Mouse (Mus musculus) bone marrow, adult 2 months (tissue): ENCODE results near the gene Akt2. TPM values are rescaled to one million over a fixed set of nuclear protein-coding genes. Genes with fewer than 3 reads are reported as not detected.

Experiments used
- H3K27ac ChIP-seq: fragments of 200-500 bp; 2 replicates; pipeline ENCODE4 v1.5.1; 2012; ENCODE audit warnings: low read depth, mild to moderate bottlenecking, control low read depth, inconsistent platforms, low read length; ENCODE audit not compliant: control insufficient read depth, poor library complexity, insufficient read depth
- H3K4me1 ChIP-seq: fragments of 200-500 bp; 2 replicates; pipeline ENCODE4 v1.6.1; 2011; ENCODE audit warnings: low read length; ENCODE audit not compliant: control insufficient read depth, insufficient read depth
- H3K4me3 ChIP-seq: fragments of 200-500 bp; replicated peaks from 2 replicates; pipeline ENCODE3; 2011; ENCODE audit warnings: mild to moderate bottlenecking, low read depth, low read length, control low read depth; ENCODE audit not compliant: control insufficient read depth
- CTCF ChIP-seq: fragments of 200-500 bp; IDR thresholded peaks from 2 replicates; pipeline ENCODE4 v1.5.1; 2011; ENCODE audit warnings: low read length, control low read depth; ENCODE audit not compliant: control insufficient read depth, insufficient read depth
- POLR2A ChIP-seq: fragments of 200-500 bp; IDR thresholded peaks from 2 replicates; pipeline ENCODE4 v1.6.1; 2011; ENCODE audit warnings: low read depth, mild to moderate bottlenecking, control low read depth, low read length, borderline replicate concordance; ENCODE audit not compliant: control insufficient read depth
- WGBS: fragments of 180-500 bp; shearing (Covaris S2); methylation state at CpG from one replicate; pipeline ENCODE4 v1.1.7; 2018; 5-methylcytosine and 5-hydroxymethylcytosine counted together
- polyA plus RNA-seq: library from polyadenylated mRNA; stranded (reverse); fragments of >200 nt; gene quantifications from 2 replicates; pipeline ENCODE4 v1.2.4, GENCODE M21; 2011; ENCODE audit warnings: low replicate concordance; ENCODE audit not compliant: missing spikeins, insufficient read depth, insufficient read length

The Akt2 gene
- polyA plus RNA-seq: 44.5 and 71.2 TPM in 2 replicates

DNA sequence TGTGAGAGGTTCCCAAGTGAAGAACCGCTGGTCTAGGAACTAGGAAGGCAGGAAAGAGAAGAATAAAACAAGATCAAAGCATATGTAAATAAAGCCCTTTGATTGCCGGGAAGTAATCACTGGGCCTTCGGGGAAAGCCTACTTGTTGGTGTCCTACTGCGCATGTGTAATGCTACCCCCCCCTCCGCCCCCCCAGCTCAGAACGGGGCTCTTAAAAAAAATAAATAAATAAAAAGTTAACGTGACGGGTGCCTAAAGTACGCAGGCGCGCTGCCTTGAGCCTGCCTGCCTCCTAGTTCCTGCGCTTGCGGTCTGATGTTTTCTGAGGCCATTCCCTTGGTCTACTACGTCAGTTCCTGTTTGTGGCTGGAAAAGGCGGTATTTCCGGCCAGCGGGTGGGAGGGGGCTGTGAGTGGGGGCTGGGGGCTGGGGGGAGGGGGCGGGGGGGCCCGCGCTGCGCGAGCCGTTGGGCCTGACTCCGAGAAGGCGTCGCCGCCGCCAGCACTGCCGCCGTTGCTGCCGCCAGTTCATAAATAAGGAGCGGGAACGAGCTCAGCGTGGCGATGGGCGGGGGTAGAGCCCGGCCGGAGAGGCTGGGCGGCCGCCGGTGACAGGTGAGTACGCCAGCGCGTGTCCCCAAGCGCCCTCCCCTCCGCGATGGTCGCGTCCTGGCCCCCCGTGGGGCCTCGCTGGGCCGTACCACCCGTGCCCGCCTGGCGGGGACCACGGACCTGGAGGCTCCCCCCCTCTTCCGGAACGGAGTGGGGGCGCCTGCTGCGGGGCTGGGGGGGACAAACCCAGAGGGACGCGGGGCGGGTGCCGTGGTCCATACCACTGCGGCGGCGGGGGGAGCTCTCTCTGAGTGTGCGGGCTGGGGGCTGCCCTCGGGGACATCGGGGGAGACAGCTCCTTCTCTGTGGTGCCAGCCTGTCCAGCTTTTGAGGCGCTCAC, at the start of gene Akt2:
Gene Akt2, plus strand, starts transcription at position 287 of the 951 bp plus-strand sequence.
- WGBS: under 1% methylated on average over 71 of the region's 71 CpGs
- TF ChIP-seq CTCF (no peak), POLR2A (peak; percentile 31; the same call in 1 of the 2 replicates)
- H3K27ac ChIP-seq: peak within 1 kb of the TSS; percentile 97
- H3K4me3 ChIP-seq: peak within 1 kb of the TSS; percentile 92
- peaks cover 5% of the 10 kb centered on the region for H3K4me1 ChIP-seq

DNA sequence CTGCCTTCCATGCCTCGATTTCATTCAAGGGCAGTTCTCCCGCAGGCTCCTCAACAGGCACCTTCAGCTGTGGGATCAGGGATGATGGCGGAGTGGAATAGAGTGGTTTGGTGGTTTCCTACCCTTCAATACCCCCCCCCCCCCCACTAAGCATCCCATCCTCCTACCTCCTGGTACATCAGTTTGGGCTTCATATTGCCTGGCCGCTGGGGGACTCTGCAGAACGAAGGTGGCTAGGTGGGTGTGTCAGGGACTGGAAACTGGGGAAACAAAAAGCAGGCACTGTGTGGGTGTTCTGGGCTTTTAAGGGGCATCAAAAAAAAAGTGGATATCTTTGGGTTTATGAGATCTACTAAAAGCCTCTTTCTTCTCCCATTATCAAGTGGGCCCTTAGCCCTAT, 49.4 kb upstream of the Akt2 start:
- Histone ChIP-seq H3K4me1 (peaks cover 6% of the 10 kb centered on the region), H3K27ac (no peak overlapping the region), H3K4me3 (peak overlapping the region; percentile 15)
- WGBS: 30% methylated on average over 5 of the region's 5 CpGs
- no peak for TF ChIP-seq POLR2A
- TF ChIP-seq CTCF: no peak

GRCm38 (mm10) chr7:27542392-27543033, 48.8 kb upstream of the Akt2 start:
- TF ChIP-seq POLR2A: peak; percentile 70; the same call in 1 of the 2 replicates
- no peak for TF ChIP-seq CTCF
- no peak overlapping the region for H3K27ac ChIP-seq
- 1% methylated on average over 30 of the region's 30 CpGs for WGBS
- H3K4me1 ChIP-seq: peaks cover 5% of the 10 kb centered on the region
- H3K4me3 ChIP-seq: peak overlapping the region; percentile 68

- Histone ChIP-seq H3K4me3 (no peak overlapping the region), H3K27ac (no peak overlapping the region), H3K4me1 (peaks cover 3% of the 10 kb centered on the region; the same call in 1 of the 2 replicates)
- TF ChIP-seq POLR2A (no peak), CTCF (no peak)
- 44% methylated on average over 6 of the region's 6 CpGs for WGBS
These were observed 48.3 kb upstream of the Akt2 start for GRCm38 (mm10) chr7:27543065-27543464.

DNA sequence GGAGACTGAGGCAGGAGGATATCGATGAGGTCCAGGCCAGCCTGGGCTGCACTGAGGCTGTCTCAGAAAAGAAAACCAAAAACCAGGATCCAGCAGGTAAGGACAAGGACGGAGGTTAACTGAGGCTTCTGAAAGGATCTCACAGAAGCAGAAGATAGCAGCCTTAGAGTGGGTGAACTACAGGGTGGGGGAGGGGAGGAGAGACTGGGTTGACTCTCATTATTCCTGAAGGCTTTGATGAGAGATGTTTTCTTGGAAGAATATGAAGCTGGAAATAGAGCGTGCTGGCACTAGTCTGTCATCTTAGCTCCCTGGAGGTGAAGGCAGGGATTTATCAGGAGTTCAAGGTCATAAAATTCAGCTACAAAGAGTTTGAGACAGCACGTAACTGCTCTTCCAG, 47.5 kb upstream of the Akt2 start:
- no peak overlapping the region for H3K27ac ChIP-seq
- H3K4me1 ChIP-seq: peaks cover 3% of the 10 kb centered on the region; the same call in 1 of the 2 replicates
- no peak overlapping the region for H3K4me3 ChIP-seq
- WGBS: 95% methylated on average over 4 of the region's 4 CpGs
- TF ChIP-seq CTCF (no peak), POLR2A (no peak)

- peak overlapping the region; percentile 32 for H3K4me3 ChIP-seq
These were observed 46.5 kb upstream of the Akt2 start for GRCm38 (mm10) chr7:27544675-27545370.

DNA sequence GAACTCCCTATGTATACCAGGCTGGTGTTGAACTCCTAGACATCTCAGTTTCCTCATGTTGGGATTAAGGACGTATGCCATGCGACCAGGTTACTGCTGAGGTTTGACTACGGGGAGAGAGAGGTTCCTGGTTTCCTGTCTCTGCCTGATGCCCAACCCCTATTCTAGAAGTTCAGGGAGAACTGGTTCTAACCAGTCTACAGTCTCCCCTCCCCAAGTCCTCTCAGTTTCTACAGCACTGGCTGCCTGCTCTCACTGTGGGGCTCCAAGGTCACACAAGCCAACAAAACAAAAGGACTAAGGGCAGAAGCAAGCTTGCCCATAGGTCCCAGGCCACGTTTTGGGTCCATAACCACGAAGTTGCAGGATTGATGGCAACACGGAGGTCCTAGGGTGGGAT, 41.8 kb upstream of the Akt2 start:
- no peak overlapping the region for H3K4me3 ChIP-seq
- WGBS: 57% methylated on average over 6 of the region's 6 CpGs
- no peak overlapping the region for H3K27ac ChIP-seq
- H3K4me1 ChIP-seq: no peaks in the 10 kb centered on the region; the same call in 1 of the 2 replicates
- TF ChIP-seq CTCF (no peak), POLR2A (no peak)

More at GRCm38 (mm10) chr7:27544675-27545370, 46.5 kb upstream of the Akt2 start:
- WGBS: 31% methylated on average over 12 of the region's 12 CpGs
- Histone ChIP-seq H3K4me1 (peaks cover 3% of the 10 kb centered on the region; the same call in 1 of the 2 replicates), H3K27ac (peak overlapping the region; percentile 49)
- TF ChIP-seq POLR2A: no peak
- TF ChIP-seq CTCF: no peak

GRCm38 (mm10) chr7:27552070-27552469, 39.3 kb upstream of the Akt2 start:
- no peak overlapping the region for H3K27ac ChIP-seq
- no peaks in the 10 kb centered on the region for H3K4me1 ChIP-seq
- H3K4me3 ChIP-seq: no peak overlapping the region
- TF ChIP-seq POLR2A (no peak), CTCF (no peak)
- WGBS: 54% methylated on average over 5 of the region's 5 CpGs
